Mouse (Mus musculus): Measurements from ENCODE around the gene Tbc1d5.

Gene Tbc1d5

GRCm38 (mm10) chr17:51179195-51179953, at the start of gene Tbc1d5:
Tbc1d5 (minus strand) TSS chr17:51179352.
- DNase-seq (ENCODE audit: extremely low read depth, insufficient read length, low spot score) = peak; percentile 95

GRCm38 (mm10) chr17:51226056-51226455, 46.9 kb upstream of the Tbc1d5 start:
- no peak for DNase-seq (ENCODE audit: extremely low read depth, insufficient read length, low spot score)

GRCm38 (mm10) chr17:51223152-51223551, 44.0 kb upstream of the Tbc1d5 start:
- no peak for DNase-seq (ENCODE audit: extremely low read depth, insufficient read length, low spot score)

GRCm38 (mm10) chr17:51221075-51221474, 41.9 kb upstream of the Tbc1d5 start:
- DNase-seq (ENCODE audit: extremely low read depth, insufficient read length, low spot score) = no peak

- DNase-seq (ENCODE audit: extremely low read depth, insufficient read length, low spot score) = no peak
These were observed 40.7 kb upstream of the Tbc1d5 start for GRCm38 (mm10) chr17:51219897-51220296.

GRCm38 (mm10) chr17:51216426-51216825, 37.3 kb upstream of the Tbc1d5 start:
- DNase-seq (ENCODE audit: extremely low read depth, insufficient read length, low spot score) = no peak

DNA sequence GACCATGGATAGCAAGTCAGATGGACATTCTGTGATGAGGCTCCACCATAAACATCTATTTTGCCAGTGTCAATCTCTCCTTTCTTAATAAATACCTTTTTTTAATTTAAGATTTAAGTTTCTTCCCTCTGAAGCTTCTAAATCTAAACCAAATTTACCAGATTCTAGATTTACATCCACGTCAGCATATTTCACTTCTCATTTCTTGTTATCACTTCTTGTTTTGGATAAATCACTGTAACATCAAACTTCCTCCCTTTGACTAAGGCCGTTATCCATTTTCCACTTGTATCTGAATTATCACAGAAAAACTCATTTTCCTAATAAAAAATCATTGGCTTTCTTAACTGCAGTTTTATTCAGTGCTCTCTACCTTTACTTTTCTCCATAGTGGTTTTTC, 30.4 kb upstream of the Tbc1d5 start:
- DNase-seq (ENCODE audit: extremely low read depth, insufficient read length, low spot score) = no peak

GRCm38 (mm10) chr17:51204643-51205042, 25.5 kb upstream of the Tbc1d5 start:
- no peak for DNase-seq (ENCODE audit: extremely low read depth, insufficient read length, low spot score)

DNA sequence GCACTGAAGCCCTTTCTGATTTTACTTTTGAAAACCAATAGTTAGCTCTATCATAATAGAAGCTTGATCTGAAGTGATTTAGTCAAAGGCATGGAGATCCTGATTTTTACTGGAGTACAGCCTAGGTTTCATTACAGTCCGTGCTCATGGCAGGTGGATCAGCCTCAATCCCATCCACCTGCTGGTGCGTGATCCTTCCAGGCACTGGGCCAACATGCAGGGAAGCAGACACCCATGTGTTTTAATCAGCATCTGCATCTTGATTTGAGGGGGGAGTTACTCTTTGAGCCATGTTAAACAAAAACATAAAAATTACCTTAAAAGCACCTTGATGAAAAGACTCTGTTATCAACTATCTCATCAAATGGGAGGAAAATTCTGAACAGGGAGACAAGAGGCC, 16.4 kb upstream of the Tbc1d5 start:
- no peak for DNase-seq (ENCODE audit: extremely low read depth, insufficient read length, low spot score)

DNA sequence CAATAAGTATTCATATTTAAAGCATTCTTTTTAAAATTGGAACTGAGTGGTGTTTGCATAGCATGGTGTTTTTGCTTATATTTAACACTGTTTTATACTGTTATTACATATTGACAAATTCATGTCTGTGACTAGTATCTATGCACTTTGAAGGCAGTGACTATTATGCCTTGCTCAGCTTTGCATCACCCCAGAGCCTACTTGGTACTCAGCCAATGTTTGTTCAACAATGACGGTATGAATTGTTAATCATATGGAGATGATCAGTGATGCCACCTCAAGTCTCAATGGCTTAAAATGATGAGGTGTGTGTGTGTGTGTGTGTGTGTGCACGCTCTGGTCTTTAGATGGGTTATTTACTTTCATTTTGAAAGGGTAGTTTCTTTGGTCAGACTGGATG, 15.6 kb upstream of the Tbc1d5 start:
- no peak for DNase-seq (ENCODE audit: extremely low read depth, insufficient read length, low spot score)

DNA sequence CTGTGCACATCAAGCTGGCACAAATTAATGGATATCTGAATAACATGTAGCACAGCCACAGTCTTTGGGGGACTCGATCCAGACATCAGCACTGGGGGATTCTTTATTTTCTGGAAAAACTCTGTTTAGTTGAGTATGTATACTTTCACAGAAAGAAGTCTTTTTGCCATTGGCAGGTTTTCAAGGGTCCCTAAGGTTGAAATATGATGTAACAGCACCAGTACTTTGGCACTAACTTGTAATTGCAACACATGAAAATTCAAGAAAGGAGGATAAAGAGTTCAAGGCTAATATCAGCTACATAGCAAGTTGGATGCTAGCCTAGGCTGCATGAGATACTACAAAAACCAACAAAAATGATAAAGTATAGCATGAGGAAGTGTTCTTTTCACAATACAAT, 12.2 kb upstream of the Tbc1d5 start:
- no peak for DNase-seq (ENCODE audit: extremely low read depth, insufficient read length, low spot score)

GRCm38 (mm10) chr17:51182715-51183114, 3.6 kb upstream of the Tbc1d5 start:
- DNase-seq (ENCODE audit: extremely low read depth, insufficient read length, low spot score) = no peak

- peak; percentile 85 for DNase-seq (ENCODE audit: extremely low read depth, insufficient read length, low spot score)
These were observed 509 bp downstream of the Tbc1d5 start for GRCm38 (mm10) chr17:51178491-51179194.

DNA sequence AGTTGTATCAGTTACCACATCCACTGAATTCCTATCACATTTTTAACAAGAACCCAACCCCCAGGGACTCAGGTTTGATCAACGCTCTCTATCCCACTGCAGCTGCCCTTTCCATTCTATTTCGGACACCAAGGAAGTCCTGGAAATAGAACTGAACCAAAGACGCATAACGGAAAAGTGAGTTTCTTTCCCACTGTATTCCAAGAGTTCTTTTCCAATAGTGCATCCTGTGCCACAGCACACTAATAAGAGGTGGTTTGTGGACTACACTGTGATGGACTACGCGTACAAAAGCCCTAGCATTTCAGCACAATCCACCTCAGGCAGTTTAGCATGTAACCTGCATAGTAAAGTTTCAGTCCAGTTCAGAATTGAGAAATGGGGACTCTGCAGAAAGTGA, 1.2 kb downstream of the Tbc1d5 start:
- no peak for DNase-seq (ENCODE audit: extremely low read depth, insufficient read length, low spot score)

- DNase-seq (ENCODE audit: extremely low read depth, insufficient read length, low spot score) = no peak
These were observed 6.8 kb downstream of the Tbc1d5 start for GRCm38 (mm10) chr17:51172332-51172731.

DNA sequence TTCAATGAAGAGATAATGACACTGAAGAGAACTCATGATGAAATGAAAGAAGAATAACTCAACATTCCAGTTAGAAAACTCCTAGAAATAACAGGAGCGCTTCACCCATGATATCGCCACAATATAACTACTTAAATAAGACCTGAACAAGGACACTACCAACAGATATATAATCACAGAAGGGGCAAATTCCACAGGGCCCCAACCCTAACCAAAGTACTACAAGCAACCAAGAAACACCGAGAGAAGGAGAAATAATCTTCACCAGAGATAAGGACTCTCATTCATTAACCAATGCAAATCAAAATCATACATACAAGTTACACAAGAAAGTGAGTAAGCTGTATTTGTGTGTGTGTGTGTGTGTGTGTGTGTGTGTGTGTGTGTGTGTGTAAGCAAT, 7.6 kb downstream of the Tbc1d5 start:
- no peak for DNase-seq (ENCODE audit: extremely low read depth, insufficient read length, low spot score)

DNA sequence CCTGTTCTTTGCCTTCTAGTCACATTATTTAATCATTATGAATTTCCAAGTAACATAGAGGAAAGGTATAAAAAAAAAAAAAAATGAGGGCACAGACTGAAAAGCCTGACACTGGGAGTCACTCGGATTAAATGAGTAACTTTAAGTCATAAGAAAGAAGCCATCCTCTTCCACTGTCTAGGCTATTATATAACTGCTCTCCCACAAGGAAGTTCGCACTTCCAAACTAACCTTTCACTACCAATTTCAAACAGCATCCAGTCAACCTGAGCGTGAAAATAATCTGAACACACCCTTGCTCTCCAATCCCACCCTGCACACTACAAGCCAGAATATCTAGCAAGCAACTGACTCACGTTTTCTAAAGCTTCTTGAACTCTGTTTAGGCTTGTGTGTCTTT, 9.2 kb downstream of the Tbc1d5 start:
- no peak for DNase-seq (ENCODE audit: extremely low read depth, insufficient read length, low spot score)

GRCm38 (mm10) chr17:51162366-51162765, 16.8 kb downstream of the Tbc1d5 start:
- DNase-seq (ENCODE audit: extremely low read depth, insufficient read length, low spot score) = no peak

DNA sequence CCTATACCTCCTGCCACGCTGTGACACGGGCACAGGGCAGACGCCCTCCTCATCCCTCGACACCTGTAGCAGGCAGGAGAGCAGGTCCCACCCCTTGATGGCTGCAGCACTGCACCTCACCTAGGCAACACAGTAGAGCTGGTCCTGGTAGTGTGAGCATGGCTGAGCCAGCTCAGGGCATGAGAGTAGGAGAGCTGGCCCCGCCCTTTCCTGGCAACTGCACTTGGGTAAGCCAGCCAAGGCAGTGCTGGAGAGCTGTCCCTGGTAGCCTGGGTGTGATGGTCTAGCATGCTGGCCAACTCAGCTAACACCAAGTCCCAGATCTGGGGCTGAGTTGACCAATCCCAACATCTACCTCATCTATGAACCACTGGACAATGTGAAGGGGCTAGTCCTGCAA, 19.9 kb downstream of the Tbc1d5 start:
- peak; percentile 42 for DNase-seq (ENCODE audit: extremely low read depth, insufficient read length, low spot score)

DNA sequence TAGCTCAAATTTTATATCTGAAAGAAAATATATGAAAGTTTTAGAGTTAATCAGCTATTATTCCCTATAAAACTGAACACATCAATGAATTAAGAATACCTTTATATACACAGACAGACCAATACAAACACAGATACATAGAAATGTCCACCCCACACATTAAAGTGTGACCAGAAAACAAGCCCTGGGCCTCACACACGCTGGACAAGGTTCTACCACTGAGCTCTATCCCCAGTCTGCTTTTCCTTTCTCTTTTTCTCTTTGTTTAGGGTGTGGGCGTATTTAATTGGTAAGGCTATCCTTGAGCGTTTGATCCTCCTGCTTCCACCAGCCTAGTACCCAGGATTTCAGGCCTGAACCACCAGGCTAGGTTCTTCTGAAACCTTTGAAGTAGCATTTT, 28.2 kb downstream of the Tbc1d5 start:
- DNase-seq (ENCODE audit: extremely low read depth, insufficient read length, low spot score) = no peak

- no peak for DNase-seq (ENCODE audit: extremely low read depth, insufficient read length, low spot score)
These were observed 34.2 kb downstream of the Tbc1d5 start for GRCm38 (mm10) chr17:51144983-51145382.

- no peak for DNase-seq (ENCODE audit: extremely low read depth, insufficient read length, low spot score)
These were observed 37.1 kb downstream of the Tbc1d5 start for GRCm38 (mm10) chr17:51142095-51142494.
